Mouse (Mus musculus) liver, embryonic 13.5 days (tissue): Measurements from ENCODE around the gene Exoc4. TPM values are rescaled to one million over a fixed set of nuclear protein-coding genes. Genes with fewer than 3 reads are reported as not detected.

Source experiments
- ATAC-seq: fragments of 200-750 bp; cut with Nextera tagmentation; 2 replicates; pipeline ENCODE4 v1.8.0; 2017; ENCODE audit warnings: low read depth, mild to moderate bottlenecking, moderate number of reproducible peaks, moderate library complexity
- DNase-seq: peaks from one replicate; pipeline ENCODE4 v3.0.0; 2022
- H3K27ac ChIP-seq: fragments of 300-500 bp; sonication (generic); 2 replicates; pipeline ENCODE4 v1.5.1; 2015; ENCODE audit warnings: moderate library complexity, mild to moderate bottlenecking, inconsistent platforms
- H3K27me3 ChIP-seq: fragments of 300-500 bp; sonication (generic); 2 replicates; pipeline ENCODE4 v1.6.1; 2015; ENCODE audit warnings: mild to moderate bottlenecking, inconsistent platforms
- H3K36me3 ChIP-seq: fragments of 300-500 bp; sonication (generic); 2 replicates; pipeline ENCODE4 v1.6.1; 2015; ENCODE audit warnings: mild to moderate bottlenecking, inconsistent platforms
- H3K4me1 ChIP-seq: fragments of 300-500 bp; sonication (generic); replicated peaks from 2 replicates; pipeline ENCODE4 v1.6.1; 2015; ENCODE audit warnings: inconsistent platforms
- H3K4me2 ChIP-seq: fragments of 300-500 bp; sonication (generic); 2 replicates; pipeline ENCODE4 v1.6.1; 2015; ENCODE audit warnings: inconsistent platforms, mild to moderate bottlenecking, moderate library complexity
- H3K4me3 ChIP-seq: fragments of 300-500 bp; sonication (generic); replicated peaks from 2 replicates; pipeline ENCODE4 v1.5.1; 2015; ENCODE audit warnings: mild to moderate bottlenecking, inconsistent platforms
- H3K9ac ChIP-seq: fragments of 300-500 bp; sonication (generic); 2 replicates; pipeline ENCODE4 v1.6.1; 2015; ENCODE audit warnings: mild to moderate bottlenecking, inconsistent platforms
- H3K9me3 ChIP-seq: fragments of 300-500 bp; sonication (generic); replicated peaks from 2 replicates; pipeline ENCODE4 v1.6.1; 2016; ENCODE audit warnings: inconsistent platforms
- WGBS: fragments of 180-500 bp; shearing (Covaris S2); methylation state at CpG from one replicate; pipeline ENCODE4 v1.1.7; 2015; ENCODE audit not compliant: insufficient replicate concordance; 5-methylcytosine and 5-hydroxymethylcytosine counted together
- polyA plus RNA-seq: library from polyadenylated mRNA; unstranded; fragments of >200 nt; fragmentation: Nextera tagmentation; extraction: Ambion mirVana; gene quantifications from 2 replicates; pipeline ENCODE4 v1.2.1, GENCODE M21; 2015

The Exoc4 gene
- polyA plus RNA-seq, 1 experiment from 2014 or later, result 11.0 TPM

DNA sequence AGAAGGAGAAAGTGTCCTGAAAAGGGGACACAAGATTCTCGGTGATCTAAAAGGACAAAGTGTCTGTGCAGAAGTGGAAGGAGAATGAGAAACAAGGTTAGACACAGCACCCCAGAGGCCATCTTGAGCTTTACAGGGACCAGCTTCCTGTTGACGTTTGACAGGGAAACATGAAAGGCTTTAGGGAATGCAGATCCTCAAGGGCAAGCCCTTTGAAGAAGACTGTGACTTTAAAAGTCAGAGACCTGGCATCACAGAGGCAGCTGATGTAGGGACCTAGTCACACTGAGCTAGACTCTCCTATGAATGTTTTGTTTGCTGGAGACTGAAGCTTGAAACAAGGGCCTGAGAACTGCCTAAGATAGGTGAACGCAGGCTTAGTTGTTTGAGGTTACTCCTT lies 520.4 kb downstream of the Exoc4 start:
- no peak overlapping the region for H3K27ac ChIP-seq
- H3K4me2 ChIP-seq, result no peak overlapping the region
- no peaks in the 10 kb centered on the region for H3K9me3 ChIP-seq
- WGBS, result 60% methylated on average over 3 of the region's 3 CpGs
- H3K4me3 ChIP-seq, result no peak overlapping the region
- DNase-seq (no peak), ATAC-seq (no peak)
- H3K27me3 ChIP-seq, result no peaks in the 10 kb centered on the region
- no peaks in the 10 kb centered on the region for H3K4me1 ChIP-seq
- no peaks in the 10 kb centered on the region for H3K36me3 ChIP-seq
- H3K9ac ChIP-seq, result no peak overlapping the region

DNA sequence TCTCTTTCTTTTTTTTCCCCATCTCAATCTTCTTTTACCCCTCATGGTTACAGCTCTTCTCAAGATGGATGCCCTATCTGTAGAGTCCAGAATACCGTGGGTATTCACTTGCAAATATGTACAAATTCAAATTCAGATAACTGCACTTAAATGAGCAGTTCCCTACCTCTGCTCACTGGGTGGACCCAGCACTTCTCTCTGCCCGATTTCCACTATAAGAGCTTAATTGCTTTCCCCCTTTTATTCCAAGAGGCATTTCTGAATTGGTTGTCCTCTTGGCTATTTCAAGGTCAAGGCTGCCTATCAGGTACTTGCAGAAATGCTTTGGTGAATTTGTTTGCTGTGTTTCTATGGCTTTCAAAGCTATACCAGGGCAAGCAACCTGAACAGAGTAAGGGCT lies 521.1 kb downstream of the Exoc4 start:
- 53% methylated on average over 2 of the region's 2 CpGs for WGBS
- ATAC-seq, result no peak
- no peak overlapping the region for H3K4me2 ChIP-seq

DNA sequence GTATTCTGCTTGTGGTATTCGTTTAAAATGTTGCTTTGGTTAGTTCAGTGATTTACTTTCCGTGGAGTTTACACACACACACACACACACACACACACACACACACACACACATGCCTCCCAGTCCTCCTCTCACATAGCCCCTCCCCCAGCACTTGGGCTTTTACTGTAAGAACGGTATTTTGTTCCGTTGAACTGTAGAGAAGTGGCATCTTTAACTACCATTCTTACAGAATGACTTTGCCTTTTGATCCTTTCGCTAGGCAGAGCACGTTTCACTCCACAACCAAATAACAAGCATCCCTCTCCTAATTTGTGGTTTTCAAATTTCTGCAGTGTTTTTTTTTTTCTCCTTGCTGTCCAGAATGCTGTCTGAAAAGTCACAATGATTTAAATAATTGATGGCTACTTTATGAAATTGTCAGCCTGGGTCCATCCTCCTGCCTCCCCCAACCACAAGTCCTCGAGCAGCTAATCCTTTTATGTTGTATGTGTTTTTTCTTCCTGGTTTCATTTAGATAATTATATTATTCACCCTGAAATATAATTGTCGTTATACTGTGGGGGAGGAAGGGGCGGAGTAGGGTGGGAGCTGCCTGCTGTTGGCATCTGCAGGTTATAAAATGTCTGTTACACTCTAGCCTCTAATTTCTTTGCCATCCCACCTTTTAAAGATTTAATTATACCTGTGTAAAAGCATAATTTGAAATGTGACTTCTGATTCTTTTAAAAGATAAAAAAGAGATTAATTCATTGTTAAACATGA lies 523.8 kb downstream of the Exoc4 start:
- no peak for DNase-seq

More for the DNA sequence above, 521.1 kb downstream of the Exoc4 start:
- H3K36me3 ChIP-seq, result no peaks in the 10 kb centered on the region
- H3K4me1 ChIP-seq, result no peaks in the 10 kb centered on the region
- DNase-seq, result no peak
- no peaks in the 10 kb centered on the region for H3K27me3 ChIP-seq
- H3K9ac ChIP-seq, result no peak overlapping the region
- H3K4me3 ChIP-seq, result no peak overlapping the region
- no peak overlapping the region for H3K27ac ChIP-seq
- H3K9me3 ChIP-seq, result no peaks in the 10 kb centered on the region

GRCm38 (mm10) chr6:33792604-33793003 lies 543.7 kb downstream of the Exoc4 start:
- Histone ChIP-seq H3K27ac (no peak overlapping the region), H3K9me3 (no peaks in the 10 kb centered on the region), H3K4me3 (no peak overlapping the region), H3K4me1 (no peaks in the 10 kb centered on the region), H3K27me3 (no peaks in the 10 kb centered on the region), H3K9ac (no peak overlapping the region), H3K36me3 (no peaks in the 10 kb centered on the region), H3K4me2 (no peak overlapping the region)
- no peak for ATAC-seq
- DNase-seq, result no peak
- 47% methylated on average over 2 of the region's 2 CpGs for WGBS

More for the DNA sequence above, 523.8 kb downstream of the Exoc4 start:
- Histone ChIP-seq H3K4me1 (no peaks in the 10 kb centered on the region), H3K27me3 (no peaks in the 10 kb centered on the region), H3K36me3 (no peaks in the 10 kb centered on the region), H3K9ac (no peak overlapping the region), H3K4me3 (no peak overlapping the region), H3K27ac (no peak overlapping the region), H3K9me3 (no peaks in the 10 kb centered on the region), H3K4me2 (no peak overlapping the region)
- 72% methylated on average over 9 of the region's 9 CpGs for WGBS
- no peak for ATAC-seq

DNA sequence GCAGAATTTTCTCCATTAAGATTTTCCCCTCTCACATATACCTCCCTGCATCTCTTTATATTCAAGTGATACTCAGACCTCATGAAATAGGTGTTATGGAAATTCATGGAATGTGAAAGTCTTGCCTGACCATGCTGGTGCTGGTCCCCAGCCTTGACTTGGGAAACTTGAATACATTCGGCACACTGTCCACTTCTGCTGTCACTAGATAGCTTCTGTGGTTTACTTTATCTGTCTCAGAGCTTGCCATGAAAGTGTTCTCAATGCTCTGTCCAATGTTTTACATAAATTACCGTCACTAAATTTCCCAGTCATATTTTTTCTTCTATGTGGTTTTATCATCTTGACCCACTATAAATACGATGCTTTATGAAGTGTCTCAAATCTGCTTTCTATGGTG lies 552.4 kb downstream of the Exoc4 start:
- Histone ChIP-seq H3K36me3 (no peaks in the 10 kb centered on the region), H3K4me3 (no peak overlapping the region), H3K27me3 (no peaks in the 10 kb centered on the region), H3K4me1 (no peaks in the 10 kb centered on the region), H3K4me2 (no peak overlapping the region), H3K9ac (no peak overlapping the region), H3K9me3 (no peaks in the 10 kb centered on the region), H3K27ac (no peak overlapping the region)
- DNase-seq, result no peak
- no peak for ATAC-seq
- WGBS, result 40% methylated on average over 3 of the region's 3 CpGs

GRCm38 (mm10) chr6:33803481-33804098 lies 554.7 kb downstream of the Exoc4 start:
- Histone ChIP-seq H3K4me3 (no peak overlapping the region), H3K27me3 (no peaks in the 10 kb centered on the region), H3K9me3 (no peaks in the 10 kb centered on the region), H3K9ac (no peak overlapping the region), H3K36me3 (no peaks in the 10 kb centered on the region), H3K27ac (no peak overlapping the region), H3K4me1 (no peaks in the 10 kb centered on the region), H3K4me2 (no peak overlapping the region)
- DNase-seq (no peak), ATAC-seq (no peak)
- WGBS, result 64% methylated on average over 3 of the region's 3 CpGs

DNA sequence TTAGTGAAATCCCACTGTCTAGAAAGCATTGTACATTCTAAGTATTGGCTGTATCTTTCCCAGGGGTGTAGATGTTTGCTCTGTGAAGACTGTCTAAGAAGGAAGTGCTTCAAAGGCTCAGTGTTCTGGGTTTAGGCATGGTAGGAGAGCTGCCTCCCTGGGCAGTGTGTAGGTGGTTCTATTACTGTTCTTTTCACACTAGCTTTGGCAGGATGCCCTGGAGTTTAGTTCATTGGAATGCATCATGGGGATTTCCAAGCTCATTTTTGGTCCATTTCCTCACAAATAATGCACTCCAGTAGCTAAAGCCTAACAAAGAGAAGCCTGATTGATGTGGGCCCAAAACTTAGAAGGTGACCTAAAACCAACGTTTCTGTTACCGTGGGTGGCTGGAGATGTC lies 555.9 kb downstream of the Exoc4 start:
- DNase-seq, result no peak
- 67% methylated on average over 2 of the region's 2 CpGs for WGBS

GRCm38 (mm10) chr6:33806072-33806782 lies 557.3 kb downstream of the Exoc4 start:
- DNase-seq (no peak), ATAC-seq (no peak)
- Histone ChIP-seq H3K36me3 (no peaks in the 10 kb centered on the region), H3K9ac (no peak overlapping the region), H3K4me2 (no peak overlapping the region), H3K9me3 (no peaks in the 10 kb centered on the region), H3K27ac (no peak overlapping the region), H3K4me1 (no peaks in the 10 kb centered on the region), H3K27me3 (no peaks in the 10 kb centered on the region), H3K4me3 (no peak overlapping the region)
- 25% methylated on average over 3 of the region's 3 CpGs for WGBS

More for the DNA sequence above, 555.9 kb downstream of the Exoc4 start:
- no peak for ATAC-seq
- no peaks in the 10 kb centered on the region for H3K4me1 ChIP-seq
- no peak overlapping the region for H3K27ac ChIP-seq
- H3K27me3 ChIP-seq, result no peaks in the 10 kb centered on the region
- H3K36me3 ChIP-seq, result no peaks in the 10 kb centered on the region
- H3K9ac ChIP-seq, result no peak overlapping the region
- no peak overlapping the region for H3K4me3 ChIP-seq
- H3K4me2 ChIP-seq, result no peak overlapping the region
- no peaks in the 10 kb centered on the region for H3K9me3 ChIP-seq

DNA sequence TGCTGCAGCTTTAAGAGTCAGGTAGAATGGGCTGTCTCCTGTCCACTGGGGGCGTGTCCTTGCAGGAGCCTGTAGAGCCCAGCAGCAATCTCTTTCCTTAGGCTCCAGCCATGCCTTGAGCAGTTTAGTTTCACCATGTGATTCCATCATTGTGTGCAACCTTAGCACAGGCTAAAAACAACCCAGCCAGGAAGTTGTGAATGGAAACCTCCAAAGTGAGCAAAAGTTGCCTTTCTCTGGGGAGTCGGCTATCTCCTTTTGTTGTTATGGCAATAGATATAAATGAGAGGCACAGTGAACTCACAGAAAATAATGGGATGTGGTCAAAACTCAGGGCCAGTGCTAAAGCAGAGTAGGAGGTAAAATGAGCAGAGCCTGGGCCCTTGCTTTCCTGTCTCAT lies 565.5 kb downstream of the Exoc4 start:
- H3K9ac ChIP-seq, result no peak overlapping the region
- H3K36me3 ChIP-seq, result no peaks in the 10 kb centered on the region
- DNase-seq (no peak), ATAC-seq (no peak)
- no peak overlapping the region for H3K27ac ChIP-seq
- no peak overlapping the region for H3K4me2 ChIP-seq
- no peaks in the 10 kb centered on the region for H3K9me3 ChIP-seq
- H3K27me3 ChIP-seq, result no peaks in the 10 kb centered on the region
- no peaks in the 10 kb centered on the region for H3K4me1 ChIP-seq
- 55% methylated on average over 2 of the region's 2 CpGs for whole genome bisulfite sequencing
- H3K4me3 ChIP-seq, result no peak overlapping the region

DNA sequence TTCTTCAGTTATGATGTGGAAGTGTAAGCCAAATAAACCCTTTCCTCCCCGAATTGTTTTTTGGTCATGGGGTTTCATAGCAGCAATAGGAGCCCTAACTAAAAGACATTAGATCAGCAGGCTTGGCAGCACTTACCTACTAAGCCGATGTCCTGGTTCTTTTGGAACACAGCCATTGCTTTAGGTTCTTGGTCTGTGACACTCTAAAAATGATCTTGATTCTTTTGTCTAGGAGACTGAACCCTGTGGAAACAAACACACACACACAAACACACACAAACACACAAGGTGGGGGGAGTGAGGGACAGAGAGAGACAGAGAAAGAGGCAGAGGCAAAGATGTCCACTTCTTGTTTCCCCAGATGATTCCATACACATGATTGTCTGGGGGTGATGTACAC lies 574.3 kb downstream of the Exoc4 start:
- Histone ChIP-seq H3K27me3 (no peaks in the 10 kb centered on the region), H3K9ac (no peak overlapping the region), H3K36me3 (no peaks in the 10 kb centered on the region), H3K9me3 (no peaks in the 10 kb centered on the region), H3K4me1 (no peaks in the 10 kb centered on the region), H3K4me2 (no peak overlapping the region), H3K4me3 (no peak overlapping the region), H3K27ac (no peak overlapping the region)
- DNase-seq, result no peak
- no peak for ATAC-seq
- WGBS, result 66% methylated on average over 2 of the region's 2 CpGs

- ATAC-seq (no peak), DNase-seq (no peak)
- Histone ChIP-seq H3K27me3 (no peaks in the 10 kb centered on the region), H3K27ac (no peak overlapping the region), H3K4me2 (no peak overlapping the region), H3K9me3 (no peaks in the 10 kb centered on the region), H3K9ac (no peak overlapping the region), H3K36me3 (no peaks in the 10 kb centered on the region), H3K4me3 (no peak overlapping the region), H3K4me1 (no peaks in the 10 kb centered on the region)
- 64% methylated on average over 6 of the region's 6 CpGs for WGBS
These were observed 575.0 kb downstream of the Exoc4 start for GRCm38 (mm10) chr6:33823777-33824302.
